Mouse (Mus musculus): ENCODE data around the gene Ippk. TPM values are rescaled to one million over a fixed set of nuclear protein-coding genes. Genes with fewer than 3 reads are reported as not detected.
A peak's percentile ranks its signal among the peaks of the same experiment; 100 is the strongest.

The Ippk gene
- total and polyA plus RNA-seq, 2 experiments from 2014 or later: 10.9 to 11.9 TPM

DNA sequence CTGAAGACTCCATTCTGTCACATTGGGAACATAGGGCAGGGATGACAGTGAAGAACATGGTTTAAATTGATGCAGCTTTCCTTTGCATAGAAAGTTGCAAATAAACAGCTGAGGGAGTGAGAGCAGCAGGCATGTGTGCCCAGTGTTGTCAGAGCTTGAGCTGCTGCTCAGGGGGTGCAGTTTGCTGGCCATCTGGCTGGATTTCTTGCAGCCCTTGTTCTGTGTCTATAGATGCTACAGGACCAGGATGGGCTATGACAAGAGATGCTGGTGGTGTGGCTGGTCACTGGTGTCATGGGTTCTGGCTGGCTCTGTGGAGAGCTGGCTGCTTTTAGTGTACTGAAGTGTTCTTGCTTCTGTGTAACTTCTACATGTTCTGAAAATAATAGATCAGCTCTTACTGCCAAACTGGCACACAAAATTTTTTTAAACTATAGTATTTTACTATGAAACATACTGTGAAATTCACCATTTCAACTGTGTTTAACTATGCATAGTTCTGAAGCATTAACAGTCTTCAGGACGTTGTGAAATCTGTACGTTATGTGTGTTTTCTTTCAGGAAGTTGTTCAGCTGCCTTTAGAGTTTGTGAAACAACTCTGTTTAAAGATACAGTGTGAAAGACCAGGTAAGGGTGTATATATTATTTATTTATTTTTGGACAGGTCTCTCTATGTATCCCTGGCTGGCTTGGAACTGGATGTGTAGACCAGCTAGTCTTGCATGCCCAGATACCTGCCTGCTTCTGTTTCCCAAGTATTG lies 12.4 kb downstream of the Ippk start:
- no peaks in the 10 kb centered on the region for H3K9me3 ChIP-seq (ENCODE audit: low read length)
- H3K27ac ChIP-seq (ENCODE audit: low read depth, low read length): no peak overlapping the region
- H3K27me3 ChIP-seq (ENCODE audit: insufficient read depth, low read length): no peaks in the 10 kb centered on the region
- whole genome bisulfite sequencing: 93% methylated on average over 2 of the region's 2 CpGs
- DNase-seq (ENCODE audit: low spot score): no peak
- H3K4me2 ChIP-seq (ENCODE audit: low read depth, low read length, poor library complexity, severe bottlenecking): no peak overlapping the region
- H3K36me3 ChIP-seq (ENCODE audit: insufficient read depth, low read length): peaks cover 41% of the 10 kb centered on the region
- no peak overlapping the region for H3K9ac ChIP-seq (replicated peaks; ENCODE audit: low read length, poor library complexity, severe bottlenecking)
- no peak for TF ChIP-seq CTCF (IDR thresholded peaks at IDR 0.05)
- ATAC-seq (ENCODE audit: low FRiP score): no peak
- H3K4me3 ChIP-seq (ENCODE audit: low read depth, low read length): no peak overlapping the region
- no peaks in the 10 kb centered on the region for H3K4me1 ChIP-seq (ENCODE audit: insufficient read depth, low read length)

- WGBS: 96% methylated on average over 1 of the region's 1 CpGs
- Histone ChIP-seq H3K9ac (replicated peaks; ENCODE audit: low read length, poor library complexity, severe bottlenecking) (no peak overlapping the region), H3K4me2 (ENCODE audit: low read depth, low read length, poor library complexity, severe bottlenecking) (no peak overlapping the region), H3K4me3 (ENCODE audit: low read depth, low read length) (no peak overlapping the region), H3K9me3 (ENCODE audit: low read length) (no peaks in the 10 kb centered on the region), H3K27ac (ENCODE audit: low read depth, low read length) (no peak overlapping the region), H3K36me3 (ENCODE audit: insufficient read depth, low read length) (peaks cover 44% of the 10 kb centered on the region), H3K4me1 (ENCODE audit: insufficient read depth, low read length) (no peaks in the 10 kb centered on the region), H3K27me3 (ENCODE audit: insufficient read depth, low read length) (no peaks in the 10 kb centered on the region)
- TF ChIP-seq CTCF (IDR thresholded peaks at IDR 0.05): no peak
- DNase-seq (ENCODE audit: low spot score) (no peak), ATAC-seq (ENCODE audit: low FRiP score) (no peak)
These were observed 14.7 kb downstream of the Ippk start for GRCm38 (mm10) chr13:49435745-49436144.

- H3K27me3 ChIP-seq (ENCODE audit: insufficient read depth, low read length): no peaks in the 10 kb centered on the region
- no peaks in the 10 kb centered on the region for H3K4me1 ChIP-seq (ENCODE audit: insufficient read depth, low read length)
- no peak overlapping the region for H3K4me2 ChIP-seq (ENCODE audit: low read depth, low read length, poor library complexity, severe bottlenecking)
- no peak for ATAC-seq (ENCODE audit: low FRiP score)
- no peak for TF ChIP-seq CTCF (IDR thresholded peaks at IDR 0.05)
- no peak overlapping the region for H3K9ac ChIP-seq (replicated peaks; ENCODE audit: low read length, poor library complexity, severe bottlenecking)
- peaks cover 44% of the 10 kb centered on the region for H3K36me3 ChIP-seq (ENCODE audit: insufficient read depth, low read length)
- no peak overlapping the region for H3K27ac ChIP-seq (ENCODE audit: low read depth, low read length)
- DNase-seq (ENCODE audit: low spot score): peak; percentile 4
- H3K4me3 ChIP-seq (ENCODE audit: low read depth, low read length): no peak overlapping the region
- 67% methylated on average over 4 of the region's 4 CpGs for WGBS
- no peaks in the 10 kb centered on the region for H3K9me3 ChIP-seq (ENCODE audit: low read length)
These were observed 15.1 kb downstream of the Ippk start for GRCm38 (mm10) chr13:49436170-49436569.

DNA sequence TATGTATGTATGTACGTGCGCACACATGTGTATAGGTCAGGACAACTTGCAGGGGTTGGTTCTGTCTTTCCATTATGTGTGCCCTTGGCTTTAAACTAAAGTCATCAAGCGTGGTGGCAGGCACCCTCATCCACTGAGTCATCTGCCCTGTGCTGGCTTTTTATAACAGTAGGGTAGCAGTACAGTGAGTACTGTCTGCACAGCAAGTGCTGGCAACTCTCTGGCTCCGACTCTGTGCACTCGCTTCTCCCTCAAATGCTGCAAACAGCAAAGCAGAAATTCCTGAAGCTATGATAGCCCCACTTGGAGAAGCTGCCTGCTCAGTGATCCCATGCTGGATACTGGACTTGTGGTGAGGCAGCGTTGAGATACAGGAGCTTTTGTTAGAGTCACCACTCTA lies 23.4 kb downstream of the Ippk start:
- TF ChIP-seq CTCF (IDR thresholded peaks at IDR 0.05): no peak
- H3K9ac ChIP-seq (replicated peaks; ENCODE audit: low read length, poor library complexity, severe bottlenecking): no peak overlapping the region
- H3K36me3 ChIP-seq (ENCODE audit: insufficient read depth, low read length): peaks cover 41% of the 10 kb centered on the region
- no peak for ATAC-seq (ENCODE audit: low FRiP score)
- no peaks in the 10 kb centered on the region for H3K4me1 ChIP-seq (ENCODE audit: insufficient read depth, low read length)
- DNase-seq (ENCODE audit: low spot score): no peak
- H3K9me3 ChIP-seq (ENCODE audit: low read length): no peaks in the 10 kb centered on the region
- no peak overlapping the region for H3K4me2 ChIP-seq (ENCODE audit: low read depth, low read length, poor library complexity, severe bottlenecking)
- H3K4me3 ChIP-seq (ENCODE audit: low read depth, low read length): no peak overlapping the region
- WGBS: 96% methylated on average over 6 of the region's 6 CpGs
- H3K27ac ChIP-seq (ENCODE audit: low read depth, low read length): no peak overlapping the region
- no peaks in the 10 kb centered on the region for H3K27me3 ChIP-seq (ENCODE audit: insufficient read depth, low read length)

DNA sequence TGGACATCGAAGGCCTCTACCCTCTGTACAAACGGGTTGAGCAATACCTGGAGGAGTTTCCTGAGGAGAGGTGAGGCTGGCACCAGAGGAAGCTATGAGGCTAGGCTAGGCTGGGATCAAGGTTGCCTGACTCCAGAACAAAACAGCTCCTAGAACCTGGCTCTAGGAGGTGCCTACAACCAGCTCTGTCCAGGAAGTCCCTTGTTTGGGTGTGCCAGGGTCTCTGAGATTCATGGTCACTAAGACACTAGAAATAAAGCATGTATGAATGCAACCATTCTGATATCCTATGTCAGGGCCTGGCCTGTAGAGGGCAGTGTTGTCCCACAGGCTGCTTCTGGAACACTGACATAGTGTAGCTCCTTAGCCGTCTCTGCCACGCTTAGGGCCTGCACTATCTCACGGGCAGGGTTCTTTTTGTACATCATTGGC lies 28.3 kb downstream of the Ippk start:
- peaks cover 29% of the 10 kb centered on the region for H3K36me3 ChIP-seq (ENCODE audit: insufficient read depth, low read length)
- no peak overlapping the region for H3K9ac ChIP-seq (replicated peaks; ENCODE audit: low read length, poor library complexity, severe bottlenecking)
- no peak overlapping the region for H3K4me3 ChIP-seq (ENCODE audit: low read depth, low read length)
- ATAC-seq (ENCODE audit: low FRiP score) (peak; percentile 85), DNase-seq (ENCODE audit: low spot score) (peak; percentile 87)
- H3K4me1 ChIP-seq (ENCODE audit: insufficient read depth, low read length): no peaks in the 10 kb centered on the region
- H3K27ac ChIP-seq (ENCODE audit: low read depth, low read length): no peak overlapping the region
- peak; percentile 99 for TF ChIP-seq CTCF (IDR thresholded peaks at IDR 0.05)
- H3K4me2 ChIP-seq (ENCODE audit: low read depth, low read length, poor library complexity, severe bottlenecking): no peak overlapping the region
- no peaks in the 10 kb centered on the region for H3K9me3 ChIP-seq (ENCODE audit: low read length)
- whole genome bisulfite sequencing: 38% methylated on average over 5 of the region's 5 CpGs
- H3K27me3 ChIP-seq (ENCODE audit: insufficient read depth, low read length): no peaks in the 10 kb centered on the region

DNA sequence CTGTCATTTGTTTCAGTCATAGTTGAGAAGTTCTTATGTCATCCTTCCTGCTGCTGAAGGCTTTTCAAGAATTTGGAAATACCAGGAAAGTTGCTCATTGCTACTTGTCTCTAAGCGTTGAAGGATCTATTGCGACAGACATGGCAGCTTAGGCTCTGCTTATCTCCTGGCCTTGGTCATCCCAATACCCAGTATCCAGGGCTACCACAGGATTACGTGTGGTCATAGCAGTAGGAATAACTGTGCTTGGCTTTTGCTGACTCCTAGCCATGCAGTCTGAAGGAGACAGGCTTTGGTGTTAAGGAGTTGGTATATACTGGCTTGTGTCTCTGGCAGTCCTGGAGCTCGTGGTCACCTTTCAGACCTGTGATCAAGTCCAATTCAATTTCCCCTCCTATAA lies 39.2 kb downstream of the Ippk start:
- no peak overlapping the region for H3K4me2 ChIP-seq (ENCODE audit: low read depth, low read length, poor library complexity, severe bottlenecking)
- H3K27me3 ChIP-seq (ENCODE audit: insufficient read depth, low read length): no peaks in the 10 kb centered on the region
- ATAC-seq (ENCODE audit: low FRiP score) (no peak), DNase-seq (ENCODE audit: low spot score) (no peak)
- H3K4me1 ChIP-seq (ENCODE audit: insufficient read depth, low read length): no peaks in the 10 kb centered on the region
- no peak overlapping the region for H3K4me3 ChIP-seq (ENCODE audit: low read depth, low read length)
- no peaks in the 10 kb centered on the region for H3K9me3 ChIP-seq (ENCODE audit: low read length)
- H3K9ac ChIP-seq (replicated peaks; ENCODE audit: low read length, poor library complexity, severe bottlenecking): no peak overlapping the region
- no peak for TF ChIP-seq CTCF (IDR thresholded peaks at IDR 0.05)
- H3K36me3 ChIP-seq (ENCODE audit: insufficient read depth, low read length): peaks cover 38% of the 10 kb centered on the region
- no peak overlapping the region for H3K27ac ChIP-seq (ENCODE audit: low read depth, low read length)
- 92% methylated on average over 4 of the region's 4 CpGs for WGBS
